Mouse (Mus musculus): ENCODE measurements around the gene Rhoq. TPM values are rescaled to one million over a fixed set of nuclear protein-coding genes. Genes with fewer than 3 reads are reported as not detected.

Rhoq gene
- polyA plus RNA-seq, 1 experiment from 2014 or later: 13.9 TPM

DNA sequence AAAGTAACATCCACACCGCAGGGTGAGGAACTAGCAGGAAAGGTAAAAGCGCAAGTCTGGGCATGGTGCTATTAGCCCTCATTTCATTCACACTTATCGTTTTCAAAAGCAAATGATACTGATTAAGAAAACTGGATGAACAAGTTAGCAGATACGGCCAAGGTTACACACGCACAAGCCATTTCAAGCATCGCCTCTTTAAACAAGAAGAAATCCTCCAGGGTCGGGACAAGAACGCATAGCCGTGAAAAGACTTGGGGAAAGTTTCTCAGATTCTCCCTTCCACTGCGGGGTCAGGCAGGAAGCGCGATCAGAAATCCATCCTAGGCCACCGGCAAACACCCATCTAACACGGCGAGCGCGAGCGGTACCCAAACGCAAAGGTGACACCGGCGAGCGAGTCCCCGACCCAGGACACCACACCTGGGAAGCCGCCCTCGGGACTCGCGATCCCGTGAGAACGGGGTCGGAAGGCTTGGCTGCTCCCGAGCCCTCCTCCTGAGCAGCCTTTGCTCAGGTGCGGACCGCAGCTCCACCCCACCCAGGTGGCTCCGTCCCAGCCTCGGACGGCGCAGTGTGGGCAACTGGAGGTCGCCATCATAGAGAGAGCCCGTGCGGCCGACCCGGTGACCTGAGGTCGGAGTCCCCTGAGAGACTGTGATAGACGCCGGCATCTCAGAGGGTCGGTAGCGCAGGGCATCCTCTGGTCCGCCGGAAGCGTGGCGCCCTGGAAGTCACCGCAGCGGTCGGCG lies 61.8 kb downstream of the Rhoq start:
- ATAC-seq (ENCODE audit: insufficient read depth, low FRiP score, low read depth): peak; percentile 63
- no peaks in the 10 kb centered on the region for H3K4me1 ChIP-seq
- under 1% methylated on average over 55 of the region's 55 CpGs for WGBS
- H3K4me3 ChIP-seq (replicated peaks): peak overlapping the region; percentile 88
- no peaks in the 10 kb centered on the region for H3K9me3 ChIP-seq
- peak overlapping the region; percentile 94 for H3K4me2 ChIP-seq
- H3K27ac ChIP-seq: peak overlapping the region; percentile 79
- peaks cover 3% of the 10 kb centered on the region; the same call in 1 of the 2 replicates for H3K36me3 ChIP-seq
- H3K9ac ChIP-seq: peak overlapping the region; percentile 53
- H3K27me3 ChIP-seq (replicated peaks): no peaks in the 10 kb centered on the region

DNA sequence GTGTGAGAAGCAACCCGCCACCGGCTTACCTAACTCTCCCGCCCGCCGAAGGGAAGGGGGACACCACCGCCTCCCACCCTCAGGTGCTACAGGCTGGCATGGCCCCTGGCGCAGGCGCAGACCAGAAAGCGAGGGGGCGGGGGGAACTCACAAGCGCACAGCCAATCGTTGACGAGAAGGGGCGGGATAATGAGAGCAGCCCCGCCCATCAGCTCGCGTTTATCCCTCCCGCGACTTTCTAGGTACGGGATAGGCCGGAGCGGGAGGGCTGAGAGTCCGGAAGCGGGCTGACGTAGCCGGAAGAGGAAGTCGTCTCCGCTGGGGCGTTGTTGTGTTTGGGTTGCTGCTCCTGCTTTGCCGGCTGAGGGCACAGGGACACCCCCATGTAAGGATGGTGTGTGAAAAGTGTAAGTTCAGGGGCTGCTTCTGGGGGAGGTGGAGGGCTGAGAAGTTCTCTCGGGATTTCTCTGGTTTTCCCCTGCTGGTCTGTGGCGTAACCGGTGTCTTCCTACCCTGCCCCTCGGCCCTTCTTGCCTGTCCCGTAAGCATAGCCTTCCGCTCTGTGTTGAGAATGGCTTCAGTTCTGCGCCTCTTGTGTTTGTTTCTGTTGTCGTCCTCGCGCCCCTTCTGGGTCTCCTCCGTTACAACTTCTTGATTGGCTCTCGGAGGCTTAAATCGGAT lies 62.5 kb downstream of the Rhoq start, which contains the start of the genes Pigf and Cript:
Gene Pigf, minus strand, starts transcription at position 138 of the 681 bp plus-strand sequence.
Gene Cript, plus strand, starts transcription at position 282 of the 681 bp plus-strand sequence.
- Histone ChIP-seq H3K9ac (peak within 1 kb of the TSS; percentile 53), H3K9me3 (no peaks in the 10 kb centered on the region), H3K4me3 (replicated peaks) (peak within 1 kb of the TSS; percentile 88), H3K27me3 (replicated peaks) (no peaks in the 10 kb centered on the region), H3K27ac (peak within 1 kb of the TSS; percentile 79), H3K36me3 (peaks cover 3% of the 10 kb centered on the region; the same call in 1 of the 2 replicates), H3K4me1 (no peaks in the 10 kb centered on the region), H3K4me2 (peak within 1 kb of the TSS; percentile 94)
- WGBS: under 1% methylated on average over 43 of the region's 43 CpGs
- ATAC-seq (ENCODE audit: insufficient read depth, low FRiP score, low read depth): peak; percentile 100

DNA sequence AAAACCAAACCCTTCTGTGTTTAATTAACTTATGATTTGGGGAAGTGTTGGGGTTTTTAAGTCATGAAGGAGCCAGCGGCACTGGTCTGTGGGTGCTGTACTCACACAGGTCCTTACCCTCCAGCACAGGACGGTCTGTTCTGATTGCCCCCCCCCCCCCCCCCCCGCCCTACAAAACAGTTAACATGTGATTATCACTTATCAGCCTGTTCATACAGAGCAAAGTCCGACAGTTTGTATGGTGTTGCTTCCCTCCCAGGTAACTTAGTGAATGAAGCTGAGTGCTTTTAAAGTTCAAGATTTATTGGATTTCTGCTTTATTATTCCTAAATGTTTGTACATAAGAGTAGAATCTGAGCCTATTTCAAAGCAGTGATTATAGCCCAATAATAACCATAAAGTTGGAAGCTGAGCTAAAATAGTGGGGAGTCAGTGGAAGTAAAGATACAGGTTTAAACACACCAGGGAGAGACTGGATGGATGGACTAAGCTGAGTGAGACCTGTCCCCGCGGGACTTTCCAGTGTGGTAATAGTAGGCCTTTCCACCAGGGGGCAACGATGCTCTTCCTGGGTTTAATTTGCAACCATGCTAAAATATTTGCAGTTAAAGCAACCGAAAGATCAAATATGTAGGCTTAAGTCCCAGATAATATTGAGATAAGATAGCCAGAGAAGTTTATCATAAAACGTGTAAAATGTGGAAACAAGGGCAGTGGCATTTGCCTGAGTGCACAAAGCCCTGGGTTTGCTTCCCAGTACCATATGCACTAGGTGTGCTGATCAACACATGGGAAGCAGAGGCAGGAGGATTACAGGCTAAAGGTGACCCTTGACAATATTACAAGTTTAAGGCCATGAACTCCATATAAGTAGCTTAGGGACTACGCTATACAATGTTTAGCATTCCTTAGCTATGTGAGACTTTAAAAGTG lies 73.5 kb downstream of the Rhoq start:
- no peak for ATAC-seq (ENCODE audit: insufficient read depth, low FRiP score, low read depth)
- Histone ChIP-seq H3K27ac (no peak overlapping the region), H3K27me3 (replicated peaks) (no peaks in the 10 kb centered on the region), H3K4me3 (replicated peaks) (no peak overlapping the region), H3K36me3 (peaks cover 6% of the 10 kb centered on the region; the same call in 1 of the 2 replicates), H3K4me2 (no peak overlapping the region), H3K4me1 (no peaks in the 10 kb centered on the region), H3K9ac (no peak overlapping the region), H3K9me3 (no peaks in the 10 kb centered on the region)
- WGBS: 46% methylated on average over 9 of the region's 10 CpGs

DNA sequence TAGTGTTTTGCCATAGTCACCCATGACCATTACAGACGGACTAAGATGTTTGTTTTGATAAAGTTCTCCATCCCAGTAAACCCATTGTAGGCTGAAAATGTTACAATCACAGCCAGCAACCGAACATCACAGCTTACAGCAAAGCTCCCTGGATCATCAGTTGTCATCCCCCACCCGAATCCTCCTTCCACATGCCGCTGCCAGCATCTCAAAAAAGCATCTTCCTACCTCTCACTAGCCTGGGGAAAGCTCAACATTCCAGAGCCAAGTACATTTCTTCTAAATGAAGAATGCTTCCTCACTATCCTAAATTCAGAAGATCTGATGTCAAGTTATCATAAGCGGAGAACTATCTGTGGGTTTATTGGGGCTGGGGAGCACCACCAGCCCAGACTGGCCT lies 75.6 kb downstream of the Rhoq start:
- Histone ChIP-seq H3K4me2 (no peak overlapping the region), H3K27me3 (replicated peaks) (no peaks in the 10 kb centered on the region), H3K4me1 (no peaks in the 10 kb centered on the region), H3K4me3 (replicated peaks) (no peak overlapping the region), H3K27ac (no peak overlapping the region), H3K36me3 (peaks cover 6% of the 10 kb centered on the region; the same call in 1 of the 2 replicates), H3K9me3 (no peaks in the 10 kb centered on the region), H3K9ac (no peak overlapping the region)
- 83% methylated on average over 5 of the region's 5 CpGs for WGBS
- ATAC-seq (ENCODE audit: insufficient read depth, low FRiP score, low read depth): no peak

DNA sequence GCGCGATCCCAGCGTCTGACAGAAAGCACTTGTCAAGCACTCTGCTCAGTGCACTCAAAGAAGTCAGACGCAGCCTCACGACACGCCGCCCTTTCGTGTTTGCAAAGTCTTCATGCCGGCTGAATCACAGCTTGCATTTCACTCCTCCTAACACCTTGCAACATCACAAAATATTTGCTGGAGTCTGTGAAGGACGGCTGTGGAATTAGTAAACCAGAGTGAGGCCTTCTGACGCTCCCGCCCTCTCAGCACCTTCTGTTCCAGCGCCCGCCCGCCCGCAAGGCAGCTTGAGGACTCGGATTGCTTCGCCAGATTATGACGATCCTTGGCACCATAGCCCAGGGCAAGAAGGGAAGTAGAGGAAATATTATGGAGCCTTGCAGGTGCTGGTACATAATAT lies 78.9 kb downstream of the Rhoq start:
- H3K36me3 ChIP-seq: no peaks in the 10 kb centered on the region
- no peak overlapping the region for H3K27ac ChIP-seq
- 56% methylated on average over 19 of the region's 19 CpGs for WGBS
- H3K9ac ChIP-seq: no peak overlapping the region
- H3K4me3 ChIP-seq (replicated peaks): no peak overlapping the region
- H3K27me3 ChIP-seq (replicated peaks): no peaks in the 10 kb centered on the region
- no peak for ATAC-seq (ENCODE audit: insufficient read depth, low FRiP score, low read depth)
- H3K4me2 ChIP-seq: no peak overlapping the region
- no peaks in the 10 kb centered on the region for H3K4me1 ChIP-seq
- H3K9me3 ChIP-seq: no peaks in the 10 kb centered on the region

DNA sequence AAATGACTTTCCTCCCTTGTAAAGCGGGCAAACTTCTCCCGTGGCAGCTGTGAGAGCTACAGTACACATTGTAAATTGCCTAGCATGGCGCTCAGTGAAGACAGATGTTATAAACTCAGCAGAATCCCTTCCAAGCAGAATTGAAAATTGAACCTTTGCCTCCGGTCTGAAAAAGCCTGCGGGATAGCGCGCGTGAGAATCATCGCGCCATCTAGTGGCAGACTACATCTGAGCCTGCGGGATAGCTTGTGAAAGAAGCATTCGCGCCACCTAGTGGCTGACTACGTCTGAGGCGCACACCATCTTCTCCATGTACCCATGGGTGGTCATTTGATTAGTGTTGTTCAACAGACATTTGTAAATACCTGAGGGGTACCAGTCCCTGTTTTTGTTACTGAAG lies 81.5 kb downstream of the Rhoq start:
- no peak overlapping the region for H3K27ac ChIP-seq
- H3K9me3 ChIP-seq: no peaks in the 10 kb centered on the region
- H3K27me3 ChIP-seq (replicated peaks): no peaks in the 10 kb centered on the region
- no peaks in the 10 kb centered on the region for H3K36me3 ChIP-seq
- no peak overlapping the region for H3K9ac ChIP-seq
- ATAC-seq (ENCODE audit: insufficient read depth, low FRiP score, low read depth): peak; percentile 60; the same call in 1 of the 2 replicates
- no peak overlapping the region for H3K4me2 ChIP-seq
- H3K4me3 ChIP-seq (replicated peaks): no peak overlapping the region
- 2% methylated on average over 15 of the region's 15 CpGs for WGBS
- H3K4me1 ChIP-seq: no peaks in the 10 kb centered on the region

DNA sequence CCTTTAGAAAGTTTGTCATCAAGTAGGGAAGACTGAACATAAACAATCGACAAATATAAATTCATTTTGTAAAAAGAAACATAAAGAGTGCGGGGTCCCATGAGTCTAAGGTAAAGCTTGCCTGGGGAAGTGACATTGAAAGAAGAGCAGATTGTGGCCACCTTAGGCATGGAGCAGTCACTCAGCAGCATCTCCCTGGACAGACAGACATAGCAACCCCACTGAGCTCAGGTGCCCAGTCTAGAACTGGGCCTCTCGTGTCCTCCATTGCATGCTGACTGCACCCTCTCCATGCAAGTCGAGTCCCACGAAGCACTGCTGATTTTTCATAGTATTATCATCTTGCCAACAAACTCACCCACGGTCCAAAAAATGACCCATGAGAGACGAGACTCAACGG lies 81.9 kb downstream of the Rhoq start:
- H3K9ac ChIP-seq: no peak overlapping the region
- no peak overlapping the region for H3K27ac ChIP-seq
- H3K4me3 ChIP-seq (replicated peaks): no peak overlapping the region
- no peaks in the 10 kb centered on the region for H3K9me3 ChIP-seq
- H3K27me3 ChIP-seq (replicated peaks): no peaks in the 10 kb centered on the region
- WGBS: 82% methylated on average over 8 of the region's 8 CpGs
- ATAC-seq (ENCODE audit: insufficient read depth, low FRiP score, low read depth): no peak
- H3K4me2 ChIP-seq: no peak overlapping the region
- H3K4me1 ChIP-seq: no peaks in the 10 kb centered on the region
- H3K36me3 ChIP-seq: no peaks in the 10 kb centered on the region

Other genes starting within 250 kb of the Rhoq start
- 4.2 and 5.1 TPM in 2 replicates for gene Epas1, start 209.4 kb upstream of the Rhoq start, polyA plus RNA-seq (2015; fragmentation: Nextera tagmentation; extraction: Ambion mirVana)
- gene Tmem247, start 45.7 kb upstream of the Rhoq start, polyA plus RNA-seq (2015; fragmentation: Nextera tagmentation; extraction: Ambion mirVana): not detected in 2 replicates
- gene Atp6v1e2, start 15.2 kb upstream of the Rhoq start, polyA plus RNA-seq (2015; fragmentation: Nextera tagmentation; extraction: Ambion mirVana): 0.13 TPM in 1 of 2 replicates, not detected in the other
- gene Pigf, start 62.3 kb downstream of the Rhoq start, polyA plus RNA-seq (2015; fragmentation: Nextera tagmentation; extraction: Ambion mirVana): 61.1 and 64.4 TPM in 2 replicates
- 120 and 127 TPM in 2 replicates for gene Cript, start 62.5 kb downstream of the Rhoq start, polyA plus RNA-seq (2015; fragmentation: Nextera tagmentation; extraction: Ambion mirVana)
- 11.5 and 12.2 TPM in 2 replicates for gene Socs5, start 144.6 kb downstream of the Rhoq start, polyA plus RNA-seq (2015; fragmentation: Nextera tagmentation; extraction: Ambion mirVana)

Data from stomach, embryonic 15.5 days (tissue).